Mouse (Mus musculus) cortical plate, adult 2 months (tissue): Measurements from ENCODE around the gene Phldb2.

Experiments
- CTCF ChIP-seq: fragments of 200-500 bp; IDR thresholded peaks from 2 replicates; pipeline ENCODE4 v1.5.1; 2011; ENCODE audit warnings: mild to moderate bottlenecking, control low read depth, low read length; ENCODE audit not compliant: insufficient read depth; ENCODE audit errors: extremely low read depth
- POLR2A ChIP-seq: fragments of 200-500 bp; IDR thresholded peaks from 2 replicates; pipeline ENCODE4 v1.6.1; 2011; ENCODE audit warnings: mild to moderate bottlenecking, low read length, control low read depth; ENCODE audit not compliant: insufficient read depth; ENCODE audit errors: extremely low read depth

DNA sequence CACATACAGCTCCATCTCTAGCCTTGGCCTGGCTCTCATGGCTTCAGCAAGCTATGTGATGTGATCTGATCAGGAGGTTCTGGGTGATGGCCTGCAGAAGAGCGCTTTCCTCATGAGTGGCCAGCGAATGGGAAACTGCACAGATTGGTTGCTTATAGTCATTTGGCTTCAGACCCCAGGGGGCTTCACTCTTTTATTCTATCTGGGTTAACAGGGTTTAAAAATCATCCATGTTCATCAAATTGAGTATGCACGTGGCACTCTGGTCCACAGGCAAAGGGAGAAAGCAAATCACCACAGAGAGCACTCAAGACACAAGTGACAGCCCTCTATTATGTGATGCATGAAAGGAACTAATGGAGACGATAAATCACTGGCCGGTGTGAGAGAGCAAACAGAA is 240.1 kb downstream of the Phldb2 start:
- TF ChIP-seq CTCF (no peak), POLR2A (no peak)
